Mouse (Mus musculus) midbrain, postnatal 0 days (tissue): ENCODE results near the gene S1pr2. TPM values are rescaled to one million over a fixed set of nuclear protein-coding genes. Genes with fewer than 3 reads are reported as not detected.
A peak's percentile ranks its signal among the peaks of the same experiment; 100 is the strongest.

Experiments
- ATAC-seq: fragments of 200-750 bp; cut with Nextera tagmentation; 2 replicates; pipeline ENCODE4 v1.8.0; 2017; ENCODE audit warnings: moderate number of reproducible peaks, mild to moderate bottlenecking, moderate TSS enrichment, moderate library complexity; ENCODE audit not compliant: low FRiP score
- DNase-seq: peaks from one replicate; pipeline ENCODE4 v3.0.0-alpha.2; 2015; ENCODE audit warnings: low spot score
- H3K27ac ChIP-seq: fragments of 300-500 bp; sonication (generic); 2 replicates; pipeline ENCODE4 v1.5.1; 2014; ENCODE audit warnings: low read depth, mild to moderate bottlenecking, low read length, mixed read lengths
- H3K27me3 ChIP-seq: fragments of 300-500 bp; sonication (generic); 2 replicates; pipeline ENCODE4 v1.6.1; 2014; ENCODE audit warnings: low read length, control low read depth, mixed read lengths; ENCODE audit not compliant: insufficient read depth
- H3K36me3 ChIP-seq: fragments of 300-500 bp; sonication (generic); 2 replicates; pipeline ENCODE4 v1.6.1; 2014; ENCODE audit warnings: low read length, control low read depth, mixed read lengths; ENCODE audit not compliant: insufficient read depth
- H3K4me1 ChIP-seq: fragments of 300-500 bp; sonication (generic); 2 replicates; pipeline ENCODE4 v1.6.1; 2014; ENCODE audit warnings: mild to moderate bottlenecking, control low read depth, antibody characterized with exemption, low read length, mixed read lengths; ENCODE audit not compliant: insufficient read depth
- H3K4me2 ChIP-seq: fragments of 300-500 bp; sonication (generic); 2 replicates; pipeline ENCODE4 v1.6.1; 2014; ENCODE audit warnings: low read depth, mild to moderate bottlenecking, low read length, mixed read lengths; ENCODE audit not compliant: poor library complexity, severe bottlenecking
- H3K4me3 ChIP-seq: fragments of 300-500 bp; sonication (generic); 2 replicates; pipeline ENCODE4 v1.5.1; 2014; ENCODE audit warnings: low read depth, mild to moderate bottlenecking, low read length, moderate library complexity
- H3K9ac ChIP-seq: fragments of 300-500 bp; sonication (generic); replicated peaks from 2 replicates; pipeline ENCODE4 v1.6.1; 2014; ENCODE audit warnings: mild to moderate bottlenecking, low read length, moderate library complexity, mixed read lengths; ENCODE audit not compliant: poor library complexity, severe bottlenecking
- H3K9me3 ChIP-seq: fragments of 300-500 bp; sonication (generic); 2 replicates; pipeline ENCODE4 v1.6.1; 2016; ENCODE audit warnings: low read length, control low read depth
- CTCF ChIP-seq: IDR thresholded peaks from 2 replicates; pipeline ENCODE4 v1.5.1; 2016; ENCODE audit warnings: antibody characterized with exemption, mild to moderate bottlenecking
- WGBS: fragments of 180-500 bp; shearing (Covaris S2); extraction: QIAGEN DNeasy Blood & Tissue Kit; methylation state at CpG from one replicate; pipeline ENCODE4 v1.1.7; 2014; 5-methylcytosine and 5-hydroxymethylcytosine counted together
- polyA plus RNA-seq: library from polyadenylated mRNA; unstranded; fragments of >200 nt; fragmentation: Nextera tagmentation; extraction: Ambion mirVana; gene quantifications from 2 replicates; pipeline ENCODE4 v1.2.1, GENCODE M21; 2015
- total RNA-seq: library from RNA; depleted of rRNA; stranded (reverse); fragments of >200 nt; gene quantifications from 2 replicates; pipeline ENCODE4 v1.2.3, GENCODE M21; 2014

S1pr2 gene
- total and polyA plus RNA-seq, 2 experiments from 2014 or later, result 5.5 to 7.3 TPM

DNA sequence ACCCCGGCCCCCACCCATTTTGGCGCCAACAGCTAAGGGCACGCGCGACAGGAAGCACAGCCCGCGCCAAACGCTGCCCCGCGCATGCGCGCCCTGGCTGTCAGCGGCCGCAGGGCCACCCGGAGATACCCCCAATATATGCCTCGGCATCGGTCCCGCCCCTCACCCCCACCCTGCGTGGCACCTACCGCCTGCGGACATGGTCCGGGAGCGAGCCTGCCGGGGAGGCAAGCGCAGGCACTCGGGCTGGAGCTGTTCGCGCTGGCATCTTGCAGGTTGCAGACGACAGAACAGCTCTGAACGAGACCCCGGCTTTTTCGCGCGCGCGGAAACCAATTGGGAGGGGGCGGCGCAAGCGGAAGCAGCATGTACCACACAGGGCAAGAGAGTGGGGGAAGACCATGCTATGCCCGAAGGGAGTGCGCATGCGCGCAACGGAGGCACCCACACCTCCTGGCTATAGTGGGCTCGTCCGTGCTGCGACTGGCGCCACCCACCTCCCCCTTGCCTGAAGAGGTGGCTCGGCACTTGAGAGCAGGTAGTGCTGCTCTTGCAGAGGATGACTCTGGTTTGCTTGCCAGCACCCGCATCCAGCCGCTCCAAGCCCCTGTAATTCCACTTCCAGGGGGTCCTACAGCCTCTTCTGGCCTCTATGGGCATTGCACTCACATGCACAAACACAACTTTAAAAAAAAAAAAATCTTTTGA lies 23.9 kb downstream of the S1pr2 start:
- TF ChIP-seq CTCF, result peak; percentile 63
- WGBS, result under 1% methylated on average over 43 of the region's 51 CpGs
- H3K36me3 ChIP-seq, result no peaks in the 10 kb centered on the region
- peak overlapping the region; percentile 91 for H3K27ac ChIP-seq
- H3K9ac ChIP-seq, result peak overlapping the region; percentile 79
- H3K9me3 ChIP-seq, result no peaks in the 10 kb centered on the region
- DNase-seq, result peak; percentile 99
- peak; percentile 95 for ATAC-seq
- peak overlapping the region; percentile 85 for H3K4me2 ChIP-seq
- peak overlapping the region; percentile 75 for H3K4me3 ChIP-seq
- peaks cover 9% of the 10 kb centered on the region for H3K4me1 ChIP-seq
- no peaks in the 10 kb centered on the region for H3K27me3 ChIP-seq

DNA sequence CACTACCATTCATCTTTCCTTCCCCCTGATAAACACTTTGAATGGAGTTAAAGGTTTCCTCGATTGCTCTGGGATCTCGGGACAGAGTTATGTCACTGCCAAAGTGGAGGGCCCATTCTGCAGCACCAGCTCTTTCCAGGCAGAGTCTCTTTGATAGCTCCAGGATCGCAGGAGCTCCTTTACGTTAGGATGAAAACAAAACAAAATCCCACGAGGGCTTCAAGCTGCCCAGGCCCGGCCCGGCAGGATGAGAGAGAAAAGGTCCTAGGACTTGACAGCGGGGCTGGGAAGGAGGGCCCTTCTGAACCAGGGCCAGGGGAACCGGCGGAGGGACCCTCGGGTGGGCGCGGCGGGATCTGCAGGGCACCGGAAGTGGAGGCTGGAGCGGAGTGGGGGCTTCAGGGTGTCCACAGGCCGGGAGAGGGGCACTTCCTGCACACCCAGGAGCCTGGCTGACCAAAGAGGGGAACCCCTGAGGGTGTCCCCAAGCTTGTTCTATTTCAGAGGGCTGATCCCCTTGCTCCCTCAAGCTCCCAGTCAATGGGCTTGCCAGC lies 24.5 kb downstream of the S1pr2 start:
- H3K4me3 ChIP-seq, result peak overlapping the region; percentile 75
- no peaks in the 10 kb centered on the region for H3K9me3 ChIP-seq
- peak overlapping the region; percentile 91 for H3K27ac ChIP-seq
- H3K4me1 ChIP-seq, result peaks cover 9% of the 10 kb centered on the region
- peak overlapping the region; percentile 85 for H3K4me2 ChIP-seq
- no peak for DNase-seq
- H3K36me3 ChIP-seq, result no peaks in the 10 kb centered on the region
- no peak for TF ChIP-seq CTCF
- no peaks in the 10 kb centered on the region for H3K27me3 ChIP-seq
- peak overlapping the region; percentile 79 for H3K9ac ChIP-seq
- ATAC-seq, result peak; percentile 81
- WGBS, result under 1% methylated on average over 17 of the region's 17 CpGs

DNA sequence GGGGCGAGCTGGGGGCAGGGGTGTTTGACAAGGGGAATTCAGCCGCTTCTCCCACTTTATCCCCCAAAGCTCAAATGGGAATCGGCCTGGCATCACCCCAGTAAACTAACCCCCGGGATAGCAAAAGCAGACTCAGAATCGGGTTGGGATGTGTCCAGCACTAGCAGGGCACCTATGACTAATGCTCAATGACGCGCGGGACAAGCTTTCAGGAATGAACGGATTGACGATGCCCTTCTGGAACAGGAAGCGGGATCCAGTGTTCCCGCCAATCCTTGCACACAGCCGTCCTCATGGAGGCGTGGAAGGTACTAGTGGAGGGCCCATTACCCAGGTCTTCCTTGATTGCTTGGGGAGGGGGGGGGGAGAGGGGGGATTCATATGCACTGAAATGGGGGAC lies 25.1 kb downstream of the S1pr2 start:
- Histone ChIP-seq H3K27me3 (no peaks in the 10 kb centered on the region), H3K4me2 (peak overlapping the region; percentile 85), H3K9me3 (no peaks in the 10 kb centered on the region), H3K4me1 (peaks cover 9% of the 10 kb centered on the region), H3K9ac (peak overlapping the region; percentile 79), H3K27ac (peak overlapping the region; percentile 91; the same call in 1 of the 2 replicates), H3K4me3 (peak overlapping the region; percentile 75), H3K36me3 (no peaks in the 10 kb centered on the region)
- DNase-seq (no peak), ATAC-seq (no peak)
- WGBS, result 18% methylated on average over 14 of the region's 14 CpGs
- TF ChIP-seq CTCF, result no peak

DNA sequence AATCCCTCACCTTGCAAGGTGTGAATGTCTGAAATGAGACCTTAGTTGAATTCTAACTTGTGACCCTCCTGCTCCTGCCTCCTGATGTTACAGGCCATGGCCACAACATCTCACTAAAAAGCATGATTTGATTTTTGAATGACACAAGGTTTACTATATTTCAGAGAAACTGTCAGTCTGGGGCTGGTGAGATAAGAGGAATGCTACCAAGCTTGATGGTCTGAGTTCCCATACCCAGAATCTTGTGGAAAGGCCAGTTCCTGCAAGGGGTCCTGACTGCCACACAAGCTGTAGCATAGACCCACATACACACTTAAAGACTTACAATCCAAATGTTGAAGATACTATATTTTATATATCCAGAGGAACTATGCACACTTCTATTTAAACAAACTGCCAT lies 26.2 kb downstream of the S1pr2 start:
- H3K4me1 ChIP-seq, result peaks cover 9% of the 10 kb centered on the region
- no peak overlapping the region for H3K9ac ChIP-seq
- no peak overlapping the region for H3K4me3 ChIP-seq
- no peak overlapping the region for H3K4me2 ChIP-seq
- no peaks in the 10 kb centered on the region for H3K27me3 ChIP-seq
- no peak for ATAC-seq
- H3K9me3 ChIP-seq, result no peaks in the 10 kb centered on the region
- H3K27ac ChIP-seq, result no peak overlapping the region
- DNase-seq, result no peak
- no peaks in the 10 kb centered on the region for H3K36me3 ChIP-seq
- no peak for TF ChIP-seq CTCF

DNA sequence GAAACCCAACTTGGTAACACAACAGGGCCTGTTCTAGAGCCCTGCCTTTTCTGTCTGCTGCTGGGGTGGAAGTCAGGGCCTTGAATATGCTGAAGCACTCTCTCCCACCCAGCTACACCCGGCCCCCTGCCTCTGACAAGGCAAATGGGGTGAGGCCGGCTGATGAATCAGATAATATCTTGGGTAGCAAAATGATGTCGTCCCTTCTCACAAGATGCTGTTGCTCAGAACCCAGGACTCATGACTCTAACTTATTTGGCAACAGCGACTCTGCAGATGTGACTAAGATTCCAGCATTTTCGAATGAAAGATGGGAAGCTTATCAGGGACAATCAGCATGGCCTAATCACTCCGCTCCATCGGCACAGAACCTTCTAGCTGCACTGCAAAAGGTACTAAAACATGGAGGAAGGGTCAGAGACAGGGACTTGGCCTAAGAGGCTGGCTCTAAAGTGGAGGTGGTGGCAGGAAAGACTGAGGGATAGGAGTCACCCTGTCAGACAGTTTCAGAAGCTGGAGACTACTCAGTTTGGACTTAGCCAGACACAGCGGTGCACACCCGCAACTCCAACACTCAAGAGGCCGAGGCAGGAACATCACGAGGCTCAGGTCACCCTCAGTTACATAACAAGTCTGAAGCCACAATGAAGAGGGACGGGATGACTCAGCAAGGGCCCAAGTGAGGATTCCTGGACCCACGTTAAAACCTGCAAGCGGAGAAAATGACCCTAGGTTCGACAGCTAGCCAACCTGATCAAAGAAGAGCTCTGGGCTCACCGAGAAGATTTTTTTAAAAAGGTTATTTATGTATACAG lies 30.3 kb downstream of the S1pr2 start:
- ATAC-seq, result no peak
- WGBS, result 87% methylated on average over 16 of the region's 16 CpGs

More for the DNA sequence above, 30.3 kb downstream of the S1pr2 start:
- no peak overlapping the region for H3K9ac ChIP-seq
- H3K4me1 ChIP-seq, result peaks cover 6% of the 10 kb centered on the region
- H3K4me2 ChIP-seq, result no peak overlapping the region
- peaks cover 4% of the 10 kb centered on the region for H3K36me3 ChIP-seq
- no peak for DNase-seq
- no peak overlapping the region for H3K4me3 ChIP-seq
- no peak for TF ChIP-seq CTCF
- no peak overlapping the region for H3K27ac ChIP-seq
- no peaks in the 10 kb centered on the region for H3K9me3 ChIP-seq
- H3K27me3 ChIP-seq, result no peaks in the 10 kb centered on the region
